Mouse (Mus musculus) midbrain, postnatal 0 days (tissue): ENCODE data around the gene Slc2a5. TPM values are rescaled to one million over a fixed set of nuclear protein-coding genes. Genes with fewer than 3 reads are reported as not detected.

ENCODE experiments used
- ATAC-seq: fragments of 200-750 bp; cut with Nextera tagmentation; 2 replicates; pipeline ENCODE4 v1.8.0; 2017; ENCODE audit warnings: moderate number of reproducible peaks, mild to moderate bottlenecking, moderate TSS enrichment, moderate library complexity; ENCODE audit not compliant: low FRiP score
- DNase-seq: peaks from one replicate; pipeline ENCODE4 v3.0.0-alpha.2; 2015; ENCODE audit warnings: low spot score
- H3K27ac ChIP-seq: fragments of 300-500 bp; sonication (generic); 2 replicates; pipeline ENCODE4 v1.5.1; 2014; ENCODE audit warnings: low read depth, mild to moderate bottlenecking, low read length, mixed read lengths
- H3K27me3 ChIP-seq: fragments of 300-500 bp; sonication (generic); 2 replicates; pipeline ENCODE4 v1.6.1; 2014; ENCODE audit warnings: low read length, control low read depth, mixed read lengths; ENCODE audit not compliant: insufficient read depth
- H3K36me3 ChIP-seq: fragments of 300-500 bp; sonication (generic); 2 replicates; pipeline ENCODE4 v1.6.1; 2014; ENCODE audit warnings: low read length, control low read depth, mixed read lengths; ENCODE audit not compliant: insufficient read depth
- H3K4me1 ChIP-seq: fragments of 300-500 bp; sonication (generic); 2 replicates; pipeline ENCODE4 v1.6.1; 2014; ENCODE audit warnings: mild to moderate bottlenecking, control low read depth, antibody characterized with exemption, low read length, mixed read lengths; ENCODE audit not compliant: insufficient read depth
- H3K4me2 ChIP-seq: fragments of 300-500 bp; sonication (generic); 2 replicates; pipeline ENCODE4 v1.6.1; 2014; ENCODE audit warnings: low read depth, mild to moderate bottlenecking, low read length, mixed read lengths; ENCODE audit not compliant: poor library complexity, severe bottlenecking
- H3K4me3 ChIP-seq: fragments of 300-500 bp; sonication (generic); 2 replicates; pipeline ENCODE4 v1.5.1; 2014; ENCODE audit warnings: low read depth, mild to moderate bottlenecking, low read length, moderate library complexity
- H3K9ac ChIP-seq: fragments of 300-500 bp; sonication (generic); replicated peaks from 2 replicates; pipeline ENCODE4 v1.6.1; 2014; ENCODE audit warnings: mild to moderate bottlenecking, low read length, moderate library complexity, mixed read lengths; ENCODE audit not compliant: poor library complexity, severe bottlenecking
- H3K9me3 ChIP-seq: fragments of 300-500 bp; sonication (generic); 2 replicates; pipeline ENCODE4 v1.6.1; 2016; ENCODE audit warnings: low read length, control low read depth
- CTCF ChIP-seq: IDR thresholded peaks from 2 replicates; pipeline ENCODE4 v1.5.1; 2016; ENCODE audit warnings: antibody characterized with exemption, mild to moderate bottlenecking
- WGBS: fragments of 180-500 bp; shearing (Covaris S2); extraction: QIAGEN DNeasy Blood & Tissue Kit; methylation state at CpG from one replicate; pipeline ENCODE4 v1.1.7; 2014; 5-methylcytosine and 5-hydroxymethylcytosine counted together
- polyA plus RNA-seq: library from polyadenylated mRNA; unstranded; fragments of >200 nt; fragmentation: Nextera tagmentation; extraction: Ambion mirVana; gene quantifications from 2 replicates; pipeline ENCODE4 v1.2.1, GENCODE M21; 2015
- total RNA-seq: library from RNA; depleted of rRNA; stranded (reverse); fragments of >200 nt; gene quantifications from 2 replicates; pipeline ENCODE4 v1.2.3, GENCODE M21; 2014

The Slc2a5 gene
- total and polyA plus RNA-seq, 2 experiments from 2014 or later: 3.2 to 4.3 TPM

DNA sequence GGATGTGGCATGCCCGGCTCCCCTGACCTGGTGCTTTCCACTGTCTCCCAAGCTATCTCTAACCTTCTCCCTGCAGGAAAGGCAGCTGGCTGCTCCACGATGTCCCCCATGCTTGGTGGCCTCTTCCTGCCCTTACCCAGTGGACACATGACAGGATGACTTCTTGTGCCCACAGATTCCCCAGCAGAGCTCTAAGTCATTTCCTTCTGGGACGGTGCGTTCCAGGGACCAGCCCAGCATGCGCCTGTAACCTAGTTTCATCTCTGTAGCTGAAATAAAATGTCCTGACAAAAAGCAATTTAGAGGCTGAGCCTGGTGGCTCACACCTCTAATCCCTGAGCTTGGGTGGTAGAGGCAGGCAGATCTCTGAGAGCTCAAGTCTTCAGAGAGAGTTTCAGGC is 12.4 kb upstream of the Slc2a5 start:
- WGBS: 74% methylated on average over 5 of the region's 5 CpGs
- no peak overlapping the region for H3K27ac ChIP-seq
- ATAC-seq (no peak), DNase-seq (no peak)
- H3K36me3 ChIP-seq: no peaks in the 10 kb centered on the region
- H3K4me1 ChIP-seq: no peaks in the 10 kb centered on the region
- no peak overlapping the region for H3K9ac ChIP-seq
- H3K27me3 ChIP-seq: no peaks in the 10 kb centered on the region; the same call in 1 of the 2 replicates
- H3K4me3 ChIP-seq: no peak overlapping the region
- H3K9me3 ChIP-seq: no peaks in the 10 kb centered on the region
- TF ChIP-seq CTCF: no peak
- H3K4me2 ChIP-seq: no peak overlapping the region

DNA sequence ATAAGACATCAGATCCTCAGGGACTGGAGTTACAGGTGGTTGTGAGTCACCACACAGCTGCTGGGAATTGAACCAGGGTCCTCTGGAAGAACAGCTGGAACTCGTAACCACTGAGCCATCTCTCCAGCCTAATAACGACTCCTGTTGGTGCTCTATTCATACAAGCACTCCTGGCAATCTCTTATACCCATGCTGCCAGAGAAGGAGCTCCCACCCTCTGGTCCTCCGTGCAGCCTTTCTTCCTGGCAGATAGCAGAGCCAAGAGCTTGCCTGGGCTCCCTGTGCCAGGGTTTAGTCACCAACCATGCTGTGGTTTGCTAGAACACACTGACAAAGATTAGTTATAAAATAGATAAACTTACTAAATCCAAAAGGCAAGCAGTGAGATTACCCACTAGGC is 9.4 kb upstream of the Slc2a5 start:
- H3K27me3 ChIP-seq: no peaks in the 10 kb centered on the region; the same call in 1 of the 2 replicates
- no peaks in the 10 kb centered on the region for H3K9me3 ChIP-seq
- TF ChIP-seq CTCF: no peak
- H3K4me1 ChIP-seq: no peaks in the 10 kb centered on the region
- H3K4me2 ChIP-seq: no peak overlapping the region
- DNase-seq (no peak), ATAC-seq (no peak)
- no peak overlapping the region for H3K4me3 ChIP-seq
- H3K9ac ChIP-seq: no peak overlapping the region
- no peaks in the 10 kb centered on the region for H3K36me3 ChIP-seq
- WGBS: 56% methylated on average over 3 of the region's 3 CpGs
- no peak overlapping the region for H3K27ac ChIP-seq

DNA sequence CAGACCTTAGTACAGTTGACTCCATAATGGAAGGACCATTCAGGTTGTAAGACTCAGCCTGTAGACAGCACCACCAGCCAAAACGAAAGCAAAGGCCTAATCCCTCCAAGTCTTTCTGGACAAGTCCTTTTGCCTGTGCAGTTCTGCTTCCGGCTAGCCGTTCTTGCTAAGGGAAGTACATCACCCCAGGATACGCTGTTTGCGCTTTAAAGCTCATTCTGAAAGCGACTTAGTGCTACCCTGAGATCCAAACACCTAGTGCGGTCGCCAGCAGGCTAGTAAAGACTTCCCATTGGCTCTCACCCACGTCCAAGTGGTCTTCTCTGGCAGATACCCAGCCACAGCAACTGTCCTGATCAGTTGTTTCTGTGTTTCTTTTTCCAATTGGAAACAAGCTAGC is 8.7 kb upstream of the Slc2a5 start:
- no peak for ATAC-seq
- Histone ChIP-seq H3K4me3 (no peak overlapping the region), H3K27ac (no peak overlapping the region), H3K4me1 (no peaks in the 10 kb centered on the region), H3K9ac (no peak overlapping the region), H3K27me3 (no peaks in the 10 kb centered on the region; the same call in 1 of the 2 replicates), H3K4me2 (no peak overlapping the region), H3K9me3 (no peaks in the 10 kb centered on the region), H3K36me3 (no peaks in the 10 kb centered on the region)
- WGBS: 68% methylated on average over 9 of the region's 9 CpGs
- no peak for TF ChIP-seq CTCF
- DNase-seq: no peak

DNA sequence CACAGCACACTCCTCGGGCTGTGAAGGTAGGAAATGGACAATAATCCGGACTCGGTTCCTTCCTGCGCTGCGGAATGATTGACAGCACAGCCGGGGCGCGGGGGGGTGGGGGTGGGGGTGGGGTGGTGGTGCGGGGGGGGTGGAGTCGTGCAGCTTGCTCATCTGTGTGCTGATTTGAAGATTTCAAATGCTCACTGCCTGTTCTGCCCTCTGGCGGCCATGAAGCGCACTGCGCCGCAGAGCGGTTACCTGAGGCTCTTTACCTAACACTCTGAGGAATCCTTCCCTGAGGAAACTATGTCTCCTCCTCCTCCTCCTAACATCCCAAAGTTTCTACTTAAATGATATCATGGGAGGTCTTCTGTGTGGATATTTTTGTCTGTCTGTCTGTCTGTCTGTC is 6.2 kb upstream of the Slc2a5 start:
- no peak overlapping the region for H3K9ac ChIP-seq
- no peak for ATAC-seq

DNA sequence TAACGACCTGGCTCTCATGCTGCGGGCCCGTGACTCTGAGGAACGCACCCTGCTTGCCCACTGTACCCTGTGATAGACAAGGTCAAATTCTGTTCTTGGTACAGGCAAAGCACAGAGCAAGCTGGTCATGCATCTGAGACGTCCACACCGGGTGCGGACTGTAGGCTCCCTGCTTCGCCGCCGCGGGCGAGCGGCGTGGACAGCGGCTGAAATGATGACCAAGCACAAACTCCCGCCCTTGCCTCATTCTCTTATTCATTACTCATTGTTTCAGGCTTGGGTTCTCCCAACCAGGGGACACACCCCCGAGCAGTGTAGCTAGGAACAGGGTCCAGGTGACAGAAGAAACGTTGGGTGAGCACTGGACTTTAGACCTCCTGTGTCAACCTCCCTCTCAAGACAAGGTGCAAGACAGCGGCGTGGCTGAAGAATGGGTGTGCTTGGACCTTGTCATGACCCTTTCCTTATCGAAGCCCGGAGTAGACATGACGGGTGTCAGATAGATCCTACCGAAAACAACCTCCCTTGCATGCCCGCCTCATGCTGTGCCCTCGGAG is 4.5 kb upstream of the Slc2a5 start:
- WGBS: 93% methylated on average over 26 of the region's 26 CpGs
- Histone ChIP-seq H3K27me3 (no peaks in the 10 kb centered on the region; the same call in 1 of the 2 replicates), H3K27ac (no peak overlapping the region), H3K9me3 (no peaks in the 10 kb centered on the region), H3K4me3 (no peak overlapping the region), H3K36me3 (no peaks in the 10 kb centered on the region), H3K4me1 (no peaks in the 10 kb centered on the region), H3K4me2 (no peak overlapping the region), H3K9ac (no peak overlapping the region)
- TF ChIP-seq CTCF: no peak
- no peak for ATAC-seq
- DNase-seq: no peak

More for the DNA sequence above, 6.2 kb upstream of the Slc2a5 start:
- Histone ChIP-seq H3K36me3 (no peaks in the 10 kb centered on the region), H3K4me3 (0 out of 2 replicates have a peak overlapping the region, but pooled peaks have one; percentile 6), H3K4me1 (no peaks in the 10 kb centered on the region), H3K9me3 (no peaks in the 10 kb centered on the region), H3K4me2 (peak overlapping the region; percentile 29), H3K27ac (no peak overlapping the region), H3K27me3 (no peaks in the 10 kb centered on the region; the same call in 1 of the 2 replicates)
- 4% methylated on average over 13 of the region's 15 CpGs for WGBS
- TF ChIP-seq CTCF: peak; percentile 75
- peak; percentile 63 for DNase-seq

DNA sequence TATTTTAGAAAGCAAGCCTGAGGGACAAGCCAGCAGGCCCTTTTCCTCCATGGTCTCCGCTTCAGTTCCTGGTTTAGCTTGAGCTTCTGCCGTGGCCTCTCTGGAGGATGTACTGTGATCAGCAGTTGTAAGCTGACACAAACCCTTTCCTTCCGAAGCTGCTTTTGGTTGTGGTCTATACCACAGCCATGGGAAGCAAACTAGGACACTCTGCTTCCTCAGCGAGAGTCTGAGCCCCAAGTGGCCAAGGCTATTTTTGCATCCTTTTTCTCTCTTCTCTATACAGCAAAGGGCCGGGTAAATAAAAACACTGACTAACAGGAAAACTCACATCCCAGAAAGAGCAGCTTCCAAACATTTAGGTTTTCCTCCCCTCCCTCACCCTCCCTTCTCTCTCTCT is 1.8 kb upstream of the Slc2a5 start:
- Histone ChIP-seq H3K4me1 (no peaks in the 10 kb centered on the region), H3K4me3 (no peak overlapping the region), H3K36me3 (no peaks in the 10 kb centered on the region), H3K9me3 (no peaks in the 10 kb centered on the region), H3K27ac (no peak overlapping the region), H3K9ac (no peak overlapping the region), H3K27me3 (no peaks in the 10 kb centered on the region), H3K4me2 (no peak overlapping the region)
- DNase-seq (peak; percentile 48), ATAC-seq (no peak)
- WGBS: 42% methylated on average over 5 of the region's 5 CpGs
- TF ChIP-seq CTCF: peak; percentile 50
